Mouse (Mus musculus) left cerebral cortex, postnatal 4 days (tissue): ENCODE results near the gene Ccdc171. TPM values are rescaled to one million over a fixed set of nuclear protein-coding genes. Genes with fewer than 3 reads are reported as not detected.
A peak's percentile ranks its signal among the peaks of the same experiment; 100 is the strongest.
"Not testable (repeated sequence)": the region's sequence is repeated elsewhere in the genome, so short reads cannot be mapped to it uniquely, and the experiment has no call there.

Experiments
- DNase-seq: peaks from one replicate; pipeline ENCODE4 v3.0.0-alpha.2; 2022
- intact Hi-C: fragments of 180-260 bp; cut with DNase I; formaldehyde crosslinking; loops from one replicate; pipeline ENCODE4 v1.15.1; 2025
- total RNA-seq, 2 experiments: library from RNA; stranded (reverse); gene quantifications; 2 replicates each; pipeline ENCODE4 v1.2.3; 2021

Ccdc171 gene
- total RNA-seq, 2 experiments from 2014 or later = 4.2 to 5.6 TPM

- intact Hi-C loops = no loop called here
- DNase-seq = no peak
These were observed 896 bp upstream of the Ccdc171 start for GRCm38 (mm10) chr4:83524456-83524842.

- intact Hi-C loops = loop anchor here (5.0 kb wide), 1 partner anchor 42 kb away; no protein-coding TSS in a partner anchor
- DNase-seq = no peak
These were observed 328 bp downstream of the Ccdc171 start for GRCm38 (mm10) chr4:83525690-83526055.

- no peak for DNase-seq
- intact Hi-C loops = loop anchor here (5.0 kb wide), 1 partner anchor 41 kb away; no protein-coding TSS in a partner anchor
These were observed 1.1 kb downstream of the Ccdc171 start for GRCm38 (mm10) chr4:83526270-83526987.

GRCm38 (mm10) chr4:83526988-83527334, 1.6 kb downstream of the Ccdc171 start:
- intact Hi-C loops = loop anchor here (5.0 kb wide), 1 partner anchor 40 kb away; no protein-coding TSS in a partner anchor
- DNase-seq = no peak

- DNase-seq = peak; percentile 31
- intact Hi-C loops = loop anchor here (5.0 kb wide), 1 partner anchor 39 kb away; no protein-coding TSS in a partner anchor
These were observed 2.6 kb downstream of the Ccdc171 start for GRCm38 (mm10) chr4:83527921-83528320.

GRCm38 (mm10) chr4:83530060-83530459, 4.7 kb downstream of the Ccdc171 start:
- DNase-seq, intact Hi-C loops: not testable (repeated sequence)

- intact Hi-C loops = no loop called here
- no peak for DNase-seq
These were observed 8.0 kb downstream of the Ccdc171 start for GRCm38 (mm10) chr4:83533168-83533911.

GRCm38 (mm10) chr4:83534024-83534423, 8.7 kb downstream of the Ccdc171 start:
- DNase-seq = no peak
- intact Hi-C loops = no loop called here

- no peak for DNase-seq
- intact Hi-C loops = no loop called here
These were observed 24.2 kb downstream of the Ccdc171 start for GRCm38 (mm10) chr4:83549501-83549900.

GRCm38 (mm10) chr4:83567190-83568113, 42.1 kb downstream of the Ccdc171 start:
- intact Hi-C loops = loop anchor here (5.0 kb wide), 2 partner anchors 40 to 80 kb away; partner anchors contain the start of genes Ccdc171 and Psip1
- no peak for DNase-seq

GRCm38 (mm10) chr4:83568145-83568544, 42.8 kb downstream of the Ccdc171 start:
- intact Hi-C loops = loop anchor here (5.0 kb wide), 2 partner anchors 41 to 81 kb away; partner anchors contain the start of genes Ccdc171 and Psip1

GRCm38 (mm10) chr4:83570569-83570968, 45.2 kb downstream of the Ccdc171 start:
- DNase-seq = no peak
- intact Hi-C loops = no loop called here

More at GRCm38 (mm10) chr4:83568145-83568544, 42.8 kb downstream of the Ccdc171 start:
- peak; percentile 10 for DNase-seq

- intact Hi-C loops = no loop called here
- DNase-seq = no peak
These were observed 45.7 kb downstream of the Ccdc171 start for GRCm38 (mm10) chr4:83571033-83571432.

GRCm38 (mm10) chr4:83572521-83572920, 47.2 kb downstream of the Ccdc171 start:
- no peak for DNase-seq
- intact Hi-C loops = no loop called here

GRCm38 (mm10) chr4:83576315-83576714, 51.0 kb downstream of the Ccdc171 start:
- no peak for DNase-seq
- intact Hi-C loops = no loop called here

GRCm38 (mm10) chr4:83580157-83580556, 54.8 kb downstream of the Ccdc171 start:
- intact Hi-C loops = no loop called here
- no peak for DNase-seq

- no peak for DNase-seq
- intact Hi-C loops = no loop called here
These were observed 62.2 kb downstream of the Ccdc171 start for GRCm38 (mm10) chr4:83587563-83587962.

GRCm38 (mm10) chr4:83596486-83596885, 71.1 kb downstream of the Ccdc171 start:
- intact Hi-C loops = no loop called here
- DNase-seq = no peak

GRCm38 (mm10) chr4:83611111-83611510, 85.8 kb downstream of the Ccdc171 start:
- intact Hi-C loops = no loop called here
- DNase-seq = no peak

- DNase-seq, intact Hi-C loops: not testable (repeated sequence)
These were observed 97.8 kb downstream of the Ccdc171 start for GRCm38 (mm10) chr4:83623021-83623711.
